Mouse (Mus musculus) small intestine, adult 2 months (tissue): ENCODE data around the gene Rph3al.

Experiments
- CTCF ChIP-seq: fragments of 200-500 bp; IDR thresholded peaks from 2 replicates; pipeline ENCODE4 v1.5.1; 2012; ENCODE audit warnings: low read depth, mild to moderate bottlenecking, control low read depth, inconsistent platforms, low read length, moderate library complexity, mixed read lengths; ENCODE audit not compliant: insufficient replicate concordance, insufficient read length; ENCODE audit errors: extremely low read depth
- POLR2A ChIP-seq: fragments of 200-500 bp; IDR thresholded peaks from 2 replicates; pipeline ENCODE4 v1.6.1; 2012; ENCODE audit warnings: low read depth, mild to moderate bottlenecking, control low read depth, inconsistent platforms, low read length, moderate library complexity

DNA sequence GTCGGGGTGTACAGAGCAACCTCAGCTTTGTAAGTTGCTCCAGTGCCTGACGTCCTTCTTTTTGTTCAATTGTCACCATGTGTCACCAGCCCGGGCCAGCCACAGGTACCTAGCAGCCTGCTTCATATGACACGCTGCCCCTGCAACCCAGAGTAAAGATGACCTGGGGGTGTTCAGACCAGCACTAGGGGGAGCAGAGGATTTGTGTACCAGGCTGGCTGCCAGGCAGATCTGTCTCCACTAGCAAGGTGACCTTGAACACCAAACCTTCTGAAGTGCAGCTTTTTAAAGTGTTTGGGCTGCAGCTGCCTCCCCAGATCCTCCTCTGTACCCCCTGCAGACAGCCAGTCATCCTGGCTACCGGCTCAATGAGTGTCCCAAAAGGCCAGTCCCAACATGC lies 9.0 kb upstream of the Rph3al start:
- no peak for TF ChIP-seq CTCF
- no peak for TF ChIP-seq POLR2A
